Mouse (Mus musculus) spleen, postnatal 10 days (tissue): ENCODE measurements around the gene Ccdc120.
A peak's percentile ranks its signal among the peaks of the same experiment; 100 is the strongest.

Experiments
- DNase-seq, 2 experiments: peaks; one replicate each; pipeline ENCODE4 v3.0.0; 2021 to 2022; ENCODE audit warnings: low spot score in 2 of 2

Ccdc120 gene

DNA sequence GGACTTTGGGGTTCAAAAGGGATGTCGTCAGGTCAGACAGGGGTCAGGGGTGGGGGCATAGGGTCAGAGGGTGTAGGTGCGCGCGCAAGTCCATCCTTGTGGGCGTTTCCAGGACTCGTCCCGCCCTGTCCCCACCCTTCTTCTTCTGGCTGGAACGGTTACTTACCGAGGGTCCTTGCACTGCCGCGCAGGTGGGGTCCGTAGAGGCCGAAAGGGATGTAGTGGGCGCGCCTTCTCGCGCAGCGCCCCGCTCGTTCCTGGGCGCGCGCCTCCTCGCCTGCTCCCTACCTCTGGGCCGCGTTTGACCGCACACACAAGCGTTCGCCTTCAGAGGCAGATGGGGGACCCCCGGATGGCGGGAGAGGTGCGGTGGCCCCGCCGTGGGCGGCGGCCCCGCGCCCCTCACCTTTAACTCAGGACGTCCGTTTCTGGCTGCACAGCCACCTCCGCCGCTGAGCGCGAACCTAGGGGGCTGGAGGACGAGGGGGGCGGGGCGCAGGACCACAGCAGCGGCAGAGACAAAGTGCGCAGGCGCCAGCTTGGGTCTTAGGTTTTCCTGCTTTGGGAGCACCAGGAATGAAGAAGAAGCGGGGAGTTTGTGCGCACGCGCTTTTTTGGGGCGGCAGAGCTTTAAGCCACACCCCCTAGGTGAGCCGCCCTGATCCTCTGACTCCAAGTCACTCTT lies at the start of gene Ccdc120:
Ccdc120 (minus strand) TSS at position 474 of the 685 bp plus-strand sequence.
- DNase-seq, result peak in 1 of 2 experiments; percentile 27

DNA sequence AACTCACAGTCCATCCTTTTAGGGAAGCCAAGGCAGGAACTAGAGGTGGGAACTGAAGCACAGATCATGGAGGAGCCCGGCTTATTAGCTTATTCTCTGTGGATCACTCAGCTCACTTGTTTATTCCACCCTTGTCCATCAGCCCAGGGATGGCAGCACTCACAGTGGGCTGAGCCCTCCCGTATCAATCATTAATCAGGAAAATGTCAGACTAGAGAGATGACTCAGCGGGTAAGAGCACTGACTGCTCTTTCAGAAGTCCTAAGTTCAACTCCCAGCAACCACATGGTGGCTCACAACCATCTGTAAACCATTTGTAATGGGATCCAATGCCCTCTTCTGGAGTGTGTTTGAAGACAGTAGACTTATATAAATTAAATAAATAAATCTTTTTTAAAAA lies 46.6 kb upstream of the Ccdc120 start:
- DNase-seq, result no peak

DNA sequence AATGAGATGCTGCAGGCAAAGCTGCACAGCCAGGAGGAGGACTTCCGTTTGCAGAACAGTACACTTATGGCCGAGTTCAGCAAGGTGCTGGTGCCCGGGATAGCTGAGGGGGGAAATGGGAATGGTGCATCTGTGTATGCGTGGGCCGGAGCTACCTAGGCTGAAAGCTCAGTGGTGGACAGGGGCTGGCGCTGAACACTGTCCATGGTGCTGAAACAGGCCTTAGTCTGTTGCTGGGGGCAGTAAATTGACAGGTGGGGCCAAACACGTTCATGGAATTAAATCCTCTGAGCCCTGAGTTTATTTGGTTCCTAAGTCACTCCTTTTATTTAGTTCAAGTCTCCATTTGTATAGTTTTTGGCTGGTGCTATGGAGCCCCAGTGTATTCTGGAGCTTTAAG lies 44.3 kb upstream of the Ccdc120 start:
- peak in 1 of 2 experiments; percentile 54 for DNase-seq

DNA sequence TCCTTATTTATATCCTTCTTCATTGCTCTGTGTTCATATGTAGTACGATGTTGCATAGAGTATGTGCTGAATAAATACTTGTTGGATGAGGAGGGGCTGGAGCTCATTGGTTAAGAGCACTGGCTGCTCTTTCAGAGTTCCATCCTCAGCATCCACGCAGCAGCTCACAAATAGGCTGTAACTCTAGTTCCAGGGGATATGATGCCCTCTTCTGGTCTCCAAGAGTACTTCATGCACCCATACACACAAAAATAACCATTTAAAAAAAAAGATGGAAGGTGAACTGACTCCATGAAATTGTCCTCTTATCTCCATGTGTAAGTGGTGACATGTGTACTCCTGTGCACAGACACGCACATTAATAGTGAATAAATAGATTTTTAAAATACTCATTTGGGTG lies 42.7 kb upstream of the Ccdc120 start:
- peak in 1 of 2 experiments; percentile 34 for DNase-seq

DNA sequence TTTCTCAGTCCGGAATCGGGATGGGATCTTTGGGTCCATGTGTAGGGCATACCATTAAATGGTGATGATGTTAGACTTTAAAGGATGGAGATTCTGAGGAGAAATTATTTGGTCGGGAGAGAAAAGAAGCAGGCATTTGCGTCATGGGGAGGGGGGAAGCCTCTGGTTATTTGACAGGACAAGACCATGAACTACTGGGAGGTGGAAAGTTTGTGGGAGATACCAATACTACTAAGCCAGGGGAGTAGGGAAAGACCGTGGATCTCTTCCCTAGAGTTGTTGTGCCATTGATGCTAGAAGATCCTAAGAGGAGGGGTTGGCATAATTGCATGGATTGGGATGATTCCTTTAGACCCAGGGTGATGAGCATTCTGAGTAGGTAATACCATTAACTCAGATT lies 39.6 kb upstream of the Ccdc120 start:
- DNase-seq, result no peak

DNA sequence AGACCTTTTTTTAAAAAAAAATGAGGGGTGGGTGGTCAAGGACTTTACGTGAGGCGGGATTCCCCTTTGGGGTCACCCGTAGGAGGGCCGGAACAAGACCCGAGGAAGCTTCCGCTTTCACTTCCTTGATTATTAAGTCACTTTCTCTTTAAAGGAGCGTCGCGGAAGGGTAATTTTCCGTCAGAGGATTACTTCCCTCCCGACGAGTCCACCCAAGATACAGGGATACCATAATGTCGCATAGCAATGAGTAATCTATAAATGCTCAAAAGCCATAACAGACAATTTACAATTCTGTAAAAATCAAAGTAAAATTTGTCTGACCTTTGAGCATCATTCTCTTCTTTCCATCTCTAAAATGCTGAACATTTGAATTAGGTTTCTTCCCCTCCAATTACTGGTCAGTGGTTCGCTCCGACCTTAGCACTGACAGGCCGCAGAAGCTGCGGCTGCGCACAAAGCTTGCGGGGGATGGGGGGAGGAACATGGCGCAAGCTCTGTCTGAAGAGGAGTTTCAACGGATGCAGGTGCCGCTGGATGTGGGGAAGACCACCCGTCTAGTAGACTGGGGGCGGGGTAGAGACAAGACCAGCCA lies 38.9 kb upstream of the Ccdc120 start, which contains the start of gene Gripap1:
Gripap1 (plus strand) TSS at position 224 of the 595 bp plus-strand sequence.
- DNase-seq, result peak; percentile 61 to 84

DNA sequence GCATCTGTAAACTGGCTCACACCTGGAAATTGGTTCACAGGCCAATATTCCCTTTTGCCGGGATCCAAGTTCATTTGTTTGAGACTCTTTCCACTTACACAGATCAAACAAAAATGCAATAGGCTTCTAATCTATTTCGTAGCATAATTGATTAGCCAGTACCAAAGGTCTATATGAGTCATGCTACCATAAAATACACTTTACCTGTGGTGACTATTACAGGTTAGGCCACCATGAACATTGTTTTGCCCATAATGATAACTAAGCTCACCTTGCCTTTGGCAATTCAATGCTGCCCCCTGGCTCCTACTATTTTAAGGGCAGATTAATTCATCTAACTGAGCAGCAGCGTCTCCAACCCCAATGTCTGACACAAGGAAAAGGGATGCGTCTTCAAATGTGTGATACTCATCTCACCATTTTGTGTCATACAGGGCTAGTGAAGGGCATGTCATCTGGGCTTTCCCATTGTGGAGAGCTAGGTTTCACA lies 31.9 kb upstream of the Ccdc120 start:
- no peak for DNase-seq

DNA sequence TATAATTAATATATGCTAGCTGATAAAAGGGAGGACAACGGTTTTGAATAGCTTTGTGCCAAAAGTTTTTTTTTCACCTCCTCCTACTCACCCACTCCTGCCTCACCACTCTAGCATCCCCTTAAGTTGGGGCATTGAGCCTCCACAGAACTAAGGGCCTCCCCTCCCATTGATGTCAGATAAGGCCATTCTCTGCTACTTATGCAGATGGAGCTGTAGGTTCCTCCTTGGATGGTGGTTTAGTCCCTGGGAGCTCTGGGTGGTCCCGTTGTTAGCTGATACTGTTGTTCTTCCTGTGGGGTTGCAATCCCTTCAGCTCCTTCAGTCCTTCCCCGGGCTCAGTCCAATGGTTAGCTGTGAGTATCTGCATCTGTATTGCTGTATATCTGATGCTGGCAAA lies 28.6 kb upstream of the Ccdc120 start:
- DNase-seq, result peak in 1 of 2 experiments; percentile 19

DNA sequence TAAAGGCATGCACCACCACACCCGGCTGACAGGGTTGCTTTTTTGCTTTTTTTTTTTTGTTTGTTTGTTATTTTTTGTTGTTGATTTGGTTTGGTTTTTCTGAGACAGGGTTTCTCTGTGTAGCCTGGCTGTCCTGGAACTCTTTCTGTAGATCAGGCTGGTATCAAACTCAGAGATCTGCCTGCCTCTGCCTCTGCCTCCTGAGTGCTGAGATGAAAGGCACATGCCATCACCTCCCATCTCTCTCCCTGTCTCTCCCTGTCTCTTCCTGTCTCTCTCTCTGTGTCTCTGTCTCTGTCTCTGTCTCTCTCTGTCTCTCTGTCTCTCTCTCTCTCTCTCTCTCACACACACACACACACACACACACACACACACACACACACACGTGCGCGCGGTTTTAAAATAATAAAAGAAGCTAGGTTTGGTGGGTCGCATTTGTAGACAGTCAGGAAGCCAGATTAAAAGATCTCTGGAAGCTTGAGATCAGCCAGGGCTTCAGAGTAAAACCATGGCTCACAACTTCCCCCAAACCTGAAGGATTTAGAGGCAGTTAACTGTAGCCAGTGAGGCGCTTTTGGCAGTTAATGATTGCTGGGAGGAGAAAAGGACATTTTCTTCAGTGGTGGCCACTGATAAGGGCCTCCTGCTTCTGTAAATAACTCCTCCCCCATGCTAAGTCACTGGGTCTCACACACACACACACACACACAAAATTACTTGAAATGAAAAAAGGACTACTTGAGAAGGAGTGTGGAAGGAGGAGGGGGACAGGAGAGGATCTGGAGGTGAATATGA lies 27.9 kb upstream of the Ccdc120 start:
- DNase-seq, result peak in 1 of 2 experiments; percentile 31

DNA sequence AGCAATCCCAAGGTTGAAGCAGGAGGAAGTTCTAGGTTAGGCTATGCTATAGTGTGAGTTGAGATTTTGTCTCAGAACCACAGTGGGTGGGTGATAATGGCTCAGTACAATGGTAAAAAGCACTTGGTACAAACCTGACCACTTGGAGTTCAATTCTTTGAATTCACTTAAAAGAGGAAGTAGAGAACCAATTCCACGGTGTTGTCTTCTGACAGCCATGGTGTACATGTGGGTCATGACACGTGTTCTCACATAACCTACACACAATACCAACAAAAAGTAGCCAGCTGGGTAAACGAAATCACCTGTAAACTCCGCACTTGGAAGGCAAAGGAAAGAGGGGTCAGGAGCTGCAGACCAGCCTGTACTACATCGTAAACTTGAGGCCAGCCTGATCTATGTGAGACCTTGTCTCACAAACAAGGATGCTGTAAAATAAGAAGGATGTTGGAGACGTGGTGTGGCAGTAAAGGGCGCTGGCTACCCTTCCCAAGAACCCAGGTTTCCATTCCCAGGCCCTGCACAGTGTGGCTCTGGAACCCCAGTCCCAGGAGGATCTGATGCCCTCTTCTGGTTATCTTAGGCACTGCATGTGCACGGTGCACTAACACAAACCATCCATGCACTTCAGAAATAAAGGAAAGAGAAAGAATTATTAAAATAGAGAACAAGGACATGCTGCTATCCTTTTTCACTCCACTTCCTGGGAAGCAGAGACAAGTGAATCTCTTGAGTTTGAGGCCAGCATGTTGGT lies 25.8 kb upstream of the Ccdc120 start:
- peak in 1 of 2 experiments; percentile 75 for DNase-seq

DNA sequence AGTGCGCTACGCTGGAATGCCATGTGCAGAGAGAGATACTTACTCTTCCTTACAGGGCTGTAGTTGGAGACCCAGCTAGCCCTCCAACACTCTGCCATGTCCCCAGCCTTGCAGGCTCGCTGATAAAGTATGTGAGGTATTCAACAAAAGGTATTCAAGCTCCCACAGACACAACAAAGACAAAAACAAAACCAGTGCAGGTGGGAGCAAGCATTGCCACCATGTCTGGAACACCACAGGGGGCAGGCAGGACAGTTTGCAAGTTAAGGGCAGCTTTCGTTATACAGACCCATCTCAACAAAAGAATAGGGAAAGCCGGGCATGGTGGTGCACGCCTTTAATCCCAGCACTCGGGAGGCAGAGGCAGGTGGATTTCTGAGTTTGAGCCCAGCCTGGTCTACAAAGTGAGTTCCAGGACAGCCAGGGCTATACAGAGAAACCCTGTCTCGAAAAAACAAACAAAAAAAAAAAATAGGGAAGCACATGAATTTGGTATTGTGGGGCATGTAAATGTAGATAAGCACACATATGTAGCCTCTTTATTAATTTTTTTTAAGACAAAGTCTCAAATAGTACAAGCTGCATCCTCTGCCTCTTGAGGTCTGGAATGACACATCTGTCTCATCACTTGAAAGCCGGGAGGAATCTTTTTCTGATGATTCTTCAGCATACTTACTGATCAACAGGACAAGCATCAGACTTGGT lies 24.9 kb upstream of the Ccdc120 start:
- DNase-seq, result no peak

DNA sequence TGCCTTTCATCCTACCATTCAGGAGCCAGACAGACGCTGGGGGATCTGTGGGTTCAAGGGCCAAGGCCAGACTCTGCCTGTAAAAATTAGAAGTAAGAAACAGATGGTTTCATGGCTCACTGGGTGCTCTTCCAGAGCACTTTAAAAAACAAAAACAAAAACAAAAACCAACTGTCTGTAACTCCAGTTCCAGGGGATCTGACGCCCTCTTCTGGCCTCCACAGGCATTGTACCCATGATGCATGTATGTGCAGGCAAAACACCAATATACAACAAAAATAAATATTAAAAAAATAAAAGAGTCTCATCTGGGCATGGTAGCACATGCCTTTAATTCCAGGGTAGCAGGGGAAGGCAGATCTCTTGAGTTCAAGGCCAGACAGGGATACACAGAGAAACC lies 22.1 kb upstream of the Ccdc120 start:
- DNase-seq, result peak in 1 of 2 experiments; percentile 51

DNA sequence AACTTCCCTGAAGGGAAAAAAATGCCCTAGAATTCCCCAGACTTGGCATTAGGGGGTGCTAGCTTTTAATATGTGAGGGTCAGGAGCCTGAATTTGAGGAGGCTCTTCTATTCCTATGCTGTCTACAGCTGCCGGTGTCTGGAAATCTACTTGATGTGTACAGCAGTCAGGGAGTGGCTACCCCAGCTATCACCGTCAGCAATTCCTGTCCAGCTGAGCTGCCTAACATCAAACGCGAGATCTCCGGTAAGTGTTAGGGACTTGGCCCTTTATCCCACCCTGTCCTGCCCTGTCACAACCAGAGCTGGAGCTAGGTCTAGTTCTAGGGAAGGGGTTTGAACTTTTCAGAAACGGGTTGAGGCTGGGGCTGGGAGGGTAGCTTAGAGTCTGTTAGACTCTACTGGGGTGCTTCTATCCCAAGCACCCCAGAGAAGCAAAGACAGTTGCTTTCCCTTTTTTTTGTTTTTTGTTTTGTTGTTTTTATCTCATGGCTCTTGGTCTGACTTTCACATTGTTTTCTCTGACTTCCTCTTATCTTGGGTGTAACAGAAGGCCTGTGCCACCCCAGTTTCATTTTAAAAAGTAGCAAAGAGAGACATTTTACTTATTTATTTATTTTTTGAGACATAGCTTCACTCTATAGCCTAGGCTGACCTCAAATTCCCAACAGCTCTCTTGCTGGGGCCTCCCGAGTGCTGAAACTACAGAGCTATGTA lies 18.8 kb upstream of the Ccdc120 start:
- no peak for DNase-seq

DNA sequence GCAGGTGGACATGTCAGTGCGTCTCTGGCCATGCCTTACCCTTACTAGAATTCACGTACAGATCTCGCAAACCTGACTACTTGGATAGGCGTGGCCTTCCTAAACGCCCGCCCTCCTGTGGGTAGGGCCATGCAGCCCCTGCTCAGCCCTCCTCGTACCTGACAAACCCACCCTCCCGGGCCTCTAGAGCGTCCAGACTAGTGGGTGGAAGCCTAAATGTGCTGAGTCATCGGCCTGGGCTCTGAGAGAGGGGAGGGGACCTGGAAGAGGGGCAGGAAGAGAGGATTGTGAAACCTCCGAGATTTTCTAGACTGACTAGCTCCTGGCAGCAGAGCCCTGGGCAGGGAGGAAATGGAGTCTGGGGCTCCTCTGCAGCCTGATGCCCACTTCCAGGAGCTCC lies 15.1 kb upstream of the Ccdc120 start:
- DNase-seq, result peak in 1 of 2 experiments; percentile 31

DNA sequence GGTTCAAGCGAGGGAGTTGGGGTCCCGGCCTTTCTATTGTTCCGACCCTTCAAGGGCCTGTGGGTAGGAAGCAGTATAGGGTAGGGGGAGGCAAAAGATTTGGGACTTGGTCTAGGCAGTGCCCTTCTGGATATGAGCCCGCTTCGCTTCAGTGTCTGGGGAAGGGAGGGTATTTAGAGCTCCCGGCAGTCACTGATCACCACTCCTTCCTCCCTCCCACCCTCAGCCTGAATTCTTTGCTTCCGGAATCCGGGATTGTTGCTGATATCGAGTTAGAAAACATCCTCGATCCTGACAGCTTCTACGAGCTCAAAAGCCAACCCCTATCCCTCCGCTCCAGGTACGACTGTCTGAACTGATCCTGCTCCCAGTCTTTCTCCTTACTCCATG lies 14.6 kb upstream of the Ccdc120 start:
- no peak for DNase-seq

DNA sequence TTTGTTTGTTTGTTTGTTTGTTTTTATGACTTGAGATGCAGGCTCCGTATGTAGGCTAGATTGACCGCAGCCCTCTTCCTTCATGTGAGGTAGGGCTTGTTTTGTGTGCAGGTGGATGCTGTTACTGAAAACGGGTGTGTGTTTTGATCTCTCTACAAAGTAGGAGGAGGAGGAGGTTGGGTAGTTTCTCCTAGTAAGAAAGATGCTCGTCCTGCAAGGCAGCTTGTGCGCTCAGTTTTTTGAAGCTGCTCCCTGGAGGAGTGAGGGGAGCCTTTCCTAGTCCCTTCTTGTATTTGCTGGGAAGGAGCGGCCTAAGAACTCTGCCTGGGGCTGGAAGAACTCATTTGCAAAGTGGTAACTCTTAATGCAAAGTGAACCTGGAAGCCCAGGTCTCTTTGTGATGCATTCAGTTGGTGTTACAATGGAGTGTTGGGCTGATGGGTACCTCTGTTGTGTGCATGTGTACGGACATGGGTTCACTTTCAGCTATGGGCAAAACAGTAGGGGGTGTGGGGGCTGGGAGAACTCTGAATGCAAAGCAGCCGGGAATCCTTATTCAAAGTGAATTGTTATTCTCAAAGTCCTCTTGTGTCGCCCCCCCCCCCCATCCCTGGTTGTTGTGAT lies 14.1 kb upstream of the Ccdc120 start:
- DNase-seq, result no peak

DNA sequence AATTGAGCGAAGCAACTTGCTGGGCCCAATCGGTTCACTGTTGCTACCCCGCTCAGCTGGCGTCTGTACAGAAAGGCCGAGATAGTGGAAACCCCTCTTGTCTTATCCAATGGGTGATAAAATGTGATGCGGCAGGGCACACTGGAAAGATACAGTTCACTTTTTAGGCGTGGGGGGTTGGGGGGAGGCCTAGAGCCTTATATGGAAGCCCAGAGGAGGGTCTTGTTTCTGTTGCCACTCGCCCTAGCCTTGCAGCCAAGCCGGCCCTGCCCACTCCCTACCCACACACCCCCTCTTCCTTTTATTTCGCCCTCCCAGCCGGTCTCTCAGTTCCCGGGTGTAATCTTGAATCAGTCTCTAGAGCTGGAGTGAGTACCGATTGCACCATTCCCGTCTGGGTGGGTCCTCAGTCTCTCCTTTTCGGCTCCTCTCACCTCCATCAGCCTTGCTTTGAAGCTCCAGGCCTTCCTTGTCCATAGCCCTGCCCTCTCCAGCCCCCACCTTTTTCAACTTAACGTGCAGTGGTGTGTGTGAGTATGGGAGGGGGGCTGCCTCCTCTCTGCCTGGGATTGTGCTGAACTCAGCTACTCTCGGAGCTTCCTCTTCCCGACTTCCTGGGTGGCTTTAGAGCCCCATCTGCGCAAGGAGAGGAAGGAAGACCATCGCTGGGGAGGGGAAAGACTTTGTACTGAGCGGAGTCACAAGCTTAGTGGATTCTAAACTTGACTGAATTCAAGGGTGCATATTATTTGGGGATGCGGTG lies 13.1 kb upstream of the Ccdc120 start:
- no peak for DNase-seq

DNA sequence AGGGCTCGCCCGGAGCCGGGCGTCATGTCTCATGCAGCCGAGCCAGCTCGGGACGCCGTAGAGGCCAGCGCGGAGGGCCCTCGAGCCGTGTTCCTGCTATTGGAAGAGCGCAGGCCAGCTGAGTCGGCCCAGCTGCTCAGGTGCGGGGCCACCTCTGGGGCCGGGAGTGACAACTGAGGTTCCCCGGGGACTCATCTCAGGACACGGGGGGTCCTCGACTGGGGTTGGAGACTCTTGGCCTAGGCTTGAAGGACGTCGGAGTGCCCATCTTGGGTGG lies 12.2 kb upstream of the Ccdc120 start:
- DNase-seq, result no peak

DNA sequence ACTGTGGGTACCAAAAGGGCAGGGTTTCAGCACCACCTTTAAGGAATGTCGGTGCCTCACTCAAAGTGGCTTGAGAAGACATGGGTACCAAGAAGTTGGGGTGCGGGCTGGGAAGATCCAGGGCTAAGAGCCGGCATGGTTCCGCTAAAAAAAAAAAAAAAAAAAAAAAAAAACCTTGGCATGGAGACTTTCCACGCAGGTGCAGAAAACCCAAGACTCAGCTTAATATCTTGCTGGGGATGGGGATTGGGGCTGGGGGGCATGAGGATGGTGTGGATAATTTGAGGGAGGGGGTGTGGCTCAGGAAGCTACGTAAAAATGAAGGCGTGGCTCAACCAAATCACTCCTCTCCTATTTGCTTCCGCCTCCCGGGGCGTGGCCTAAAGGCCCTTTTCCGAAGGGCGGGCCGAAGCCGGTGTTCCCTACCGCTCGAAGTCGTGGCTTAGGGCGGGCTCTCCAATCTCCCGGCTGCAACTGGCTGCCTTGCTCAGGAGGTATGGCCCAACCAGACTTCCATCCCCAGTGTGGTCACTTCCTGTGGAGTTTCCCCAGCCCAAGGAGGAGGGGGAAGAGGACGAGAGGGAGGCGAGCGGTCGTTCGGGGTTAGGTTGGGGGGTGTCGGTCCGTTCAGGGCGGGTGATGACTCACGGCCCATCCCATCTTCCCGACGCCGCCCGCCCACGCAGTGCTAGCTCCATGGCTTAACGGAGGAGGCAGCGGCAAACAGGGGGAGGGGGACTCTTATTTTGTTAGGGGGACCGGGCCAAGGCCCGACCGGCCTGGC lies 11.6 kb upstream of the Ccdc120 start, which contains the start of gene Tfe3:
Tfe3 (plus strand) TSS at position 424 of the 784 bp plus-strand sequence.
- DNase-seq, result peak; percentile 71 to 92
